ENCODE assay signal across 17 mouse cellular contexts in genomic region chr9:69581236-69581635, GRCm38 (mm10).
A peak's percentile ranks its signal among the peaks of the same experiment; 100 is the strongest.
DNase-seq lines count a peak whose midpoint lies in the region; ATAC-seq and TF ChIP-seq lines count a peak whose summit lies in the region.
"Had no signal": no experiment of that assay in that cellular context is flagged by ENCODE, and none has a peak within 500 bp of the region (broad histone marks: within the 10 kb centered on the region; RNA-seq: fewer than 3 reads in every experiment).

No protein-coding gene starts in this region.

- H3K9me3 ChIP-seq in liver, embryonic 14.5 days (ENCODE audit: control insufficient read depth, low read length) = no peaks in the 10 kb centered on the region
- H3K9me3 ChIP-seq in liver, embryonic 12.5 days (replicated peaks) = no peaks in the 10 kb centered on the region
- H3K9me3 ChIP-seq: embryonic facial prominence, embryonic 13.5 days; forebrain, embryonic 10.5 days had no signal

- intact Hi-C loops in heart, adult 2 months (cut with DNase I) = no loop called here

- no peaks in the 10 kb centered on the region for H3K36me3 ChIP-seq in heart, adult 2 months (ENCODE audit: control insufficient read depth, insufficient read depth, low read length)
- H3K36me3 ChIP-seq in liver, embryonic 14.5 days (replicated peaks; ENCODE audit: control insufficient read depth, insufficient read depth, low read depth) = no peaks in the 10 kb centered on the region
- no peaks in the 10 kb centered on the region for H3K36me3 ChIP-seq in liver, embryonic 12.5 days
- H3K36me3 ChIP-seq: embryonic facial prominence, embryonic 13.5 days; forebrain, embryonic 10.5 days had no signal

- TF ChIP-seq POLR2A in heart, adult 2 months (IDR thresholded peaks at IDR 0.05; ENCODE audit: insufficient read depth, low read depth, low read length) = no peak

- no peaks in the 10 kb centered on the region for H3K27me3 ChIP-seq in heart, adult 2 months (ENCODE audit: control insufficient read depth, insufficient read depth, low read length)
- H3K27me3 ChIP-seq in liver, embryonic 14.5 days (ENCODE audit: control insufficient read depth, insufficient read depth, low read length) = no peaks in the 10 kb centered on the region
- H3K27me3 ChIP-seq in liver, embryonic 12.5 days (replicated peaks) = no peaks in the 10 kb centered on the region
- H3K27me3 ChIP-seq: embryonic facial prominence, embryonic 13.5 days had no signal

- no peak overlapping the region for H3K27ac ChIP-seq in heart, adult 2 months
- H3K27ac ChIP-seq in liver, embryonic 14.5 days = no peak overlapping the region
- H3K27ac ChIP-seq in liver, embryonic 12.5 days = no peak overlapping the region
- H3K27ac ChIP-seq: embryonic facial prominence, embryonic 13.5 days; forebrain, embryonic 10.5 days; macrophage had no signal

- no peak overlapping the region for H3K4me3 ChIP-seq in heart, adult 2 months
- H3K4me3 ChIP-seq in liver, embryonic 14.5 days (ENCODE audit: insufficient read depth in 1 of 2, low read depth in 2 of 2, low read length in 2 of 2) = no peak overlapping the region
- no peak overlapping the region for H3K4me3 ChIP-seq in liver, embryonic 12.5 days
- H3K4me3 ChIP-seq: embryonic facial prominence, embryonic 13.5 days; forebrain, embryonic 10.5 days had no signal

- H3K9ac ChIP-seq in heart, adult 2 months (ENCODE audit: low read depth, low read length) = no peak overlapping the region
- H3K9ac ChIP-seq in liver, embryonic 14.5 days (replicated peaks) = no peak overlapping the region
- no peak overlapping the region for H3K9ac ChIP-seq in liver, embryonic 12.5 days
- H3K9ac ChIP-seq: embryonic facial prominence, embryonic 13.5 days had no signal

- H3K4me2 ChIP-seq in liver, embryonic 14.5 days (ENCODE audit: low read depth) = no peak overlapping the region
- no peak overlapping the region for H3K4me2 ChIP-seq in liver, embryonic 12.5 days
- H3K4me2 ChIP-seq: embryonic facial prominence, embryonic 13.5 days had no signal

- DNase-seq in heart, adult 2 months = no peak
- DNase-seq in heart, postnatal 4 days = no peak
- no peak for DNase-seq in liver, embryonic 14.5 days (ENCODE audit: low read depth in 3 of 3, low spot score in 3 of 3)
- DNase-seq in A20 (ENCODE audit: low read depth, low spot score) (peak; percentile 40), ZHBTc4 (ENCODE audit: low read depth, low spot score) (peak; percentile 60)
- DNase-seq in right cerebral cortex, adult 18-20 months = no peak
- DNase-seq: adrenal gland, postnatal 25 days; cerebellum, postnatal 36 days; heart, adult 18-20 months; heart, postnatal 36 days; spleen, adult 18-20 months had no signal

- TF ChIP-seq EP300 in heart, adult 2 months (IDR thresholded peaks at IDR 0.05; ENCODE audit: insufficient read depth, low read depth, low read length) = no peak
- TF ChIP-seq EP300 in liver, embryonic 14.5 days (IDR thresholded peaks at IDR 0.05; ENCODE audit: low read depth) = no peak

- TF ChIP-seq CTCF in heart, adult 2 months (IDR thresholded peaks at IDR 0.05) = peak; percentile 10; the same call in 1 of the 2 replicates
- TF ChIP-seq CTCF in liver, embryonic 14.5 days (IDR thresholded peaks at IDR 0.05; ENCODE audit: low read depth) = peak; percentile 27; the same call in 1 of the 2 replicates

- no peaks in the 10 kb centered on the region for H3K4me1 ChIP-seq in heart, adult 2 months (ENCODE audit: control insufficient read depth, insufficient read depth, low read length)
- H3K4me1 ChIP-seq in liver, embryonic 14.5 days (replicated peaks; ENCODE audit: control insufficient read depth in 2 of 2, insufficient read depth in 2 of 2, low read length in 1 of 2) = no peaks in the 10 kb centered on the region
- H3K4me1 ChIP-seq in liver, embryonic 12.5 days = no peaks in the 10 kb centered on the region
- H3K4me1 ChIP-seq: forebrain, embryonic 10.5 days had no signal

- ATAC-seq in liver, embryonic 14.5 days (ENCODE audit: insufficient read depth) = no peak
- ATAC-seq in liver, embryonic 12.5 days = no peak
- ATAC-seq in megakaryocyte, adult 5-6 weeks (ENCODE audit: poor library complexity, severe bottlenecking) = no peak
- ATAC-seq: inflammation-experienced regulatory T-cells, adult 6 months had no signal

- no peaks in the 10 kb centered on the region for H3K79me2 ChIP-seq in heart, adult 2 months (replicated peaks; ENCODE audit: control insufficient read depth, insufficient read depth, low read length)

Comparison
In these comparisons a context has a peak if more than half of its experiments do, and no peak if none do; other contexts are left out.
1. DNase-seq: peak in A20 (single experiment) and ZHBTc4 (single experiment); none in heart, adult 2 months (0 of 2), heart, postnatal 4 days (single experiment), liver, embryonic 14.5 days (0 of 3) and right cerebral cortex, adult 18-20 months (single experiment).